Mouse (Mus musculus) urinary bladder, adult 18-20 months (tissue): ENCODE data around the gene Lmo1.

Experiments
- DNase-seq, 2 experiments: peaks; one replicate each; pipeline ENCODE4 v3.0.0; 2022; ENCODE audit warnings: low spot score in 2 of 2, mixed read lengths in 2 of 2

The Lmo1 gene

DNA sequence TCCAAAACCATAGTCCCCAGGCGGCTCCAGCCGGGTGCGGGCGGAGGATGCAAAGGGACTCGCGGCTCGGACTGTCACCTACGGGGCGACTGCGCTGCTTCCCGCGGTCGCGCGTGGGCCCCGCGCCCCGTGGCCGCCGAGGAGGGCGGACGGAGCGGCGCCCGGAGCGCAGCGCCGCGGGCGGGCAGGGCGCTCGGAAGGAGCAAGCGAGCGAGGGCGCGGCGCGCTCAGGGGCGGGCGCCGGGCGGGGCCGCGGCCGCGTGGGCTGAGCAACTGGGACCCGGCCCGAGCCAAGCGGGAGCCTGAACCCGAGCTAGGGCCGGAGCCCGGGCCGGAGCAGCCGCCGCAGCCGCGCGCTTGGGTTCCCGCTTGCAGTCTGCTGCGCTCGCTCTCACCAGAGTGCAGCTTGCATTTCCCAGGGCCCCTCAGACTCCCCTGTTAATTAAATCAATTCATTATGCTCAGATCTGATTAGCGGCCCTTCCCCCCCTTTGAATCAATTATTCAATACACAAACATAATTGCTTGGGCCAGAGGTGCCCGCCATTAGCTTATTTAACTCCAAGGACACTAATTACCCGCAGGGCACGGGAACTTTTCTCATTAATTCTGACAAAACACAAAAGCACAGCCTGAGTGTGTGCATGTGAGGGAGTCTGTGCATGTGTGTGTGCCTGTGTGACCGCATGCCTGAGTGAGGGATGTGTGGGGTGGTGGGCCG lies at the start of gene Lmo1:
Lmo1 (minus strand) TSS at position 259 of the 721 bp plus-strand sequence.
- DNase-seq: peak; percentile 47 to 63

- DNase-seq: no peak
Measured at GRCm38 (mm10) chr7:109221716-109222110, 46.7 kb upstream of the Lmo1 start.

DNA sequence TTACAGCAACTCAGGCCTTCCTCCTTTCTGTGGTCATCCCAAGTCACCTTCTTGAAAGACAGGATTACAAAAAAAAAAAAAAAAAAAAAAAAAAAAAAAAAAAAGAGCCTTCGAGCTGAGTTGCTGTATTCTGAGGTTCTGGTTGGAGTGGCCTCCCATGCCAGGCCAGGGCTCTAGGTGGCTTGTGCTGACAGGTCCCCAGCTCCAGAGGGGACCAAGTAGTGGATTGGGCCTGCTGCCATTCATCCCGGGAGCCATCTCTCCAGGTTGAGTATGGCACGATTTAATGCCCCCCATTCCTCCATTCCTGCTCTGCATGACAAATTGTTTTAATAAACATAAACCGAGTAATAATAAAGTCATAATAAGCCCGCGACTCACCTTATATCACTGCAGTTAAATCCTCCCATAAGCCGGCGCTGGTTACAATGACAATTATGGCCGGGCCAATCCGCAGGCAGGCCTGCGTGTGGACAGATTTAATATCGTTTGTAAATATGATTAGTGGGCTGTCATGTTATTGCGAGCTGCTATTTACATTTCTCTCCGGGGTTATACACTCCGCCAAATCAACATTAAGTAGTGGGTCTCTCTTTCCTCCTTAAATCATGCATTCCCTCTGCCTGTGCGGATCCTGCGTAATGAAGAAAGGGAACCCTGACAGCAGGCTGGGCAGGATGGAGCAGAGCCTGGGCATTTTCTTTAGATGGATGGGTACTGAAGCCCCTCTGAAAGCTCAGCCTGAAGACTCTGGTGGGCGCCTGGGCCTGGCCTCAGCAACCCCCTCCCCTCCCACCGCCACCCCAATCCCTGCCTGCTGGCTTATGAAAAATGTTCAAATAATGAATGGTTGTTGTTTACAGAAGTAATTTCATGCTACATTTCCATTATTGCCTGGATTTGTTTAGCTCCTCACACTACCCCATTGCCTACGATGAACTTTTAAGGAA lies 46.0 kb upstream of the Lmo1 start:
- no peak for DNase-seq

DNA sequence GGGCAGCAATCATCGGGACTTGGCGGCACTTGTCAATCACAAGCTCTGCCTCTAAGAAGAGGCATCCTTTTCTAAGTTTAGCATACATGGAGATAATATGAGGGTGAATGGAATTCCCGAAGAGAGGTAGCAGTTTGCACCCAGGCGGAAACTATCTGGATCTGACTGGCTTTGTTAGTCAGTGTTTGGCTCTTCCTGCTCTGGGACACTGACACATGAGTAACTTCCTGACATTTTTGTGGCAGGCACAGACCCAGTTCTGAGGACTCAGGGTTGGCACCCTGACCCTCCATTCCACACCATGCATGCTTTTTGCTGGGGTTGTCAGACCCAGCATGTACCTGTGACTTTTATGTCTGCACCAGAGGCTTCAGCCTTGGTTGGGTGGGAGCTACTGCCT lies 45.0 kb upstream of the Lmo1 start:
- no peak for DNase-seq

- peak in 1 of 2 experiments; percentile 8 for DNase-seq
Measured at GRCm38 (mm10) chr7:109218977-109219271, 43.9 kb upstream of the Lmo1 start.

GRCm38 (mm10) chr7:109218130-109218976 lies 43.3 kb upstream of the Lmo1 start:
- DNase-seq: peak; percentile 62 to 68

GRCm38 (mm10) chr7:109209804-109210203 lies 34.8 kb upstream of the Lmo1 start:
- DNase-seq: no peak

GRCm38 (mm10) chr7:109207811-109208210 lies 32.8 kb upstream of the Lmo1 start:
- no peak for DNase-seq

- DNase-seq: no peak
Measured at GRCm38 (mm10) chr7:109206358-109206757, 31.4 kb upstream of the Lmo1 start.

DNA sequence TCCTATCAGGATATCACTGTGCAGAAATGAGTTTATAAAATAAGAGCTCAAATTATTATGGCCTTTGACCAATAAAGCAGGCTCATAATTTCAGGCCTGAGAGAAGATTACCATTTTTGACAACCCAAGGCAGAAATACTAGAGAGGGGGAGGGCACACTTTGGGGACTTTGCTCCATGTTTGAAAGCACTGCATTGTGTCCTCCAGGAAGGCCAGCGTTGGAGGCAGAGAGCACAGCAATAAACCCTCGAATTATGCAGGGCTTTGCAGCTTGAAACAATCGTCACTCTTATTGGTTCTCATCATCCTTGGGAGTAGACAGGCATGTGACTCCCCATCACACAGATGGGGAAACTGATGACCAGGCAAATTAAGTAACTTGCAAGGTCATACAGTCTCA lies 28.1 kb upstream of the Lmo1 start:
- no peak for DNase-seq

DNA sequence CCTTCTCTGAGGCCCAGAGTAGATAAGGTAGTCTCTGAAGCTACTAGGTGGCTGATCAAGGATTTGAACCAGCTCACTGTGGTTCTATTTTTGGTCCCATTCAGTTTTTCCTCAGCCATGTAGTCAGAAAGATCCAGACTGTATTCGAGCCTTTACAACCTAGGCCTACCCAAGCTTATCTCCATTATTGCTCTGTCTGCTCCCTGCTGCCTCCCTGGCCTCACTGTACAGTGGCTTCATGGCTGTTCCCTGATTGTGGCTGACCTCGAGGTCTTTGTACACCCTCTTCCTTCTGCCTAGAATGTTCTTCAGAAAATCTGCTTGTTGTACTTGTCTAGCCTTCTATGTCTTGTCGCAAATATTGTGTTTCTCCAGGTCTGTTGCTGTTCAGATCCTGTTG lies 25.6 kb upstream of the Lmo1 start:
- DNase-seq: no peak

- DNase-seq: no peak
Measured at GRCm38 (mm10) chr7:109197161-109197650, 22.2 kb upstream of the Lmo1 start.

DNA sequence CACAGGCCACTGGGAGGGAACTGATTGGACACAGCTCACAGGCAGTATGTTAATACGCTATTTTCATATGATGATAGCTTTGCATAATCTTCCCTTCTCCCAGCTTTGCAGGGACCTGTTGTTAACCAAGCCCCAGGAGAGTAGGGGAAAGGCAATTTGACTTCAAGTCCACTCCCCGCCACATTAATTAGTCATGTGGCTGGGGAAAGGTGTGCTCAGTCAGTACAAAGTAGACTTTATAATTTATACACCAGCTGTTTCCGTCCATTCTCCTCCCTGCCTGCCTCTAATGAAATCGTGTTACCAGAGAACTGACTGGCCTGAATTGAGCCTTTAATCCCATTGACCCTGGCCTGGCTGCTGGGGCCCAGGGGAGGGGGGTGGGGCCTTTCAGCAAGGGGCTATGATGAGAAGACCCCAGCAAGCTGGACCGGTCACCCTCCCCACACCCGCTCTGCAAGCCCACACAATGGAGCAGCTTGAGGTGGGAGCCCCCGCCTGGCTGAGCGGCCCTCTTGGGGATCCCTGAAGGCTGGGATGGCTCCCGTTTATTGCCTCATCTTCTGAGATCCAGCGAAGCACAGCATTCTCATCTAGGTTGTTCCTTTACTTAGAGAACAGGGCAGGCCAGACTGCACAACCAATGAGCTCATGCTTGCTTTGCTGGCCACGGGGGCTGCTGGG lies 21.5 kb upstream of the Lmo1 start:
- DNase-seq: no peak

DNA sequence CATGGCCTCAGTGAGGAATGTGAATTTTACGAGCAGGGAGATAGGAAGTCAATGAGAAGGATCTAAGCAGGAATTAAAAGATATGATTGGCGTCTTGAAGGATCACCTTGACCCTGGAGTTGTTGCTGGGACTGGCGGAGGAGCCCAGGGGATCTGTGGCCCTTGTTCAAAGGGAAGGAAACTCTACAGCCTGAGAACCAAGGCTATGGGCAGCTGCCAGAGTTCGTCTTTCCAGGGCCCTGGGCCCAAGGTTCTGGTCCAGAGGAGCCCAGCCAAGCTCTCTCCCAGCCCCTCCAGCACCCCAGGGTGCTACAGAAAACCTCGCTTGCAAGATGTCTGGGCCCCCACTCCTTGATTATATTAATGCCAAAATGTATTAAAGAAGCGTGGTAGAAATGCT lies 21.0 kb upstream of the Lmo1 start:
- DNase-seq: no peak

GRCm38 (mm10) chr7:109194850-109195249 lies 19.8 kb upstream of the Lmo1 start:
- DNase-seq: no peak

GRCm38 (mm10) chr7:109187244-109188035 lies 12.4 kb upstream of the Lmo1 start:
- DNase-seq: peak in 1 of 2 experiments; percentile 80

- DNase-seq: no peak
Measured at GRCm38 (mm10) chr7:109185975-109186374, 11.0 kb upstream of the Lmo1 start.

GRCm38 (mm10) chr7:109185564-109185963 lies 10.6 kb upstream of the Lmo1 start:
- no peak for DNase-seq

GRCm38 (mm10) chr7:109176688-109177087 lies 1.7 kb upstream of the Lmo1 start:
- no peak for DNase-seq
